Mouse (Mus musculus) heart, embryonic 14.5 days (tissue): ENCODE data around the gene Id2. TPM values are rescaled to one million over a fixed set of nuclear protein-coding genes. Genes with fewer than 3 reads are reported as not detected.
A peak's percentile ranks its signal among the peaks of the same experiment; 100 is the strongest.

Experiments
- ATAC-seq: fragments of 200-750 bp; cut with Nextera tagmentation; 2 replicates; pipeline ENCODE4 v1.8.0; 2017; ENCODE audit warnings: low read depth, moderate TSS enrichment; ENCODE audit not compliant: insufficient number of reproducible peaks, insufficient read depth, low FRiP score
- H3K27ac ChIP-seq, 2 experiments: fragments of 200-500 bp in 1 of 2; fragments of 300-500 bp in 1 of 2; sonication (generic) in 1 of 2; replicated peaks in 1 of 2; 2 replicates each; pipeline ENCODE4 v1.5.1; 2012 to 2014; ENCODE audit warnings: low read depth in 2 of 2, low read length in 2 of 2, control low read depth in 1 of 2, mild to moderate bottlenecking in 1 of 2, mixed read lengths in 1 of 2; ENCODE audit not compliant: control insufficient read depth in 1 of 2, insufficient read depth in 1 of 2
- H3K27me3 ChIP-seq: fragments of 300-500 bp; sonication (generic); 2 replicates; pipeline ENCODE4 v1.6.1; 2014; ENCODE audit warnings: mild to moderate bottlenecking, low read length, control low read depth; ENCODE audit not compliant: control insufficient read depth, insufficient read depth
- H3K36me3 ChIP-seq: fragments of 300-500 bp; sonication (generic); 2 replicates; pipeline ENCODE4 v1.6.1; 2014; ENCODE audit warnings: mild to moderate bottlenecking, control low read depth, low read length, mixed read lengths; ENCODE audit not compliant: control insufficient read depth, insufficient read depth
- H3K4me1 ChIP-seq, 2 experiments: fragments of 200-500 bp in 1 of 2; fragments of 300-500 bp in 1 of 2; sonication (generic) in 1 of 2; 2 replicates each; pipeline ENCODE4 v1.6.1; 2012 to 2014; ENCODE audit warnings: low read length in 2 of 2, control low read depth in 1 of 2, mixed read lengths in 1 of 2; ENCODE audit not compliant: control insufficient read depth in 2 of 2, insufficient read depth in 2 of 2
- H3K4me2 ChIP-seq: fragments of 300-500 bp; sonication (generic); 2 replicates; pipeline ENCODE4 v1.6.1; 2014; ENCODE audit warnings: mild to moderate bottlenecking, low read length
- H3K4me3 ChIP-seq, 2 experiments: fragments of 200-500 bp in 1 of 2; fragments of 300-500 bp in 1 of 2; sonication (generic) in 1 of 2; 2 replicates each; pipeline ENCODE4 v1.5.1; 2012 to 2014; ENCODE audit warnings: low read length in 2 of 2, mild to moderate bottlenecking in 2 of 2, control low read depth in 1 of 2, low read depth in 1 of 2, moderate library complexity in 1 of 2; ENCODE audit not compliant: control insufficient read depth in 1 of 2, insufficient read depth in 1 of 2
- H3K9ac ChIP-seq: fragments of 300-500 bp; sonication (generic); 2 replicates; pipeline ENCODE4 v1.6.1; 2014; ENCODE audit warnings: mild to moderate bottlenecking, low read length
- H3K9me3 ChIP-seq: fragments of 300-500 bp; sonication (generic); 2 replicates; pipeline ENCODE4 v1.6.1; 2016; ENCODE audit warnings: low read length, control low read depth; ENCODE audit not compliant: control insufficient read depth
- WGBS: fragments of 180-500 bp; shearing (Covaris S2); extraction: QIAGEN DNeasy Blood & Tissue Kit; methylation state at CpG from one replicate; pipeline ENCODE4 v1.1.7; 2014; 5-methylcytosine and 5-hydroxymethylcytosine counted together
- polyA plus RNA-seq: library from polyadenylated mRNA; unstranded; fragments of >200 nt; fragmentation: Nextera tagmentation; extraction: Ambion mirVana; gene quantifications from 2 replicates; pipeline ENCODE4 v1.2.1, GENCODE M21; 2014

Id2 gene
- polyA plus RNA-seq, 1 experiment from 2014 or later = 295 TPM

- Histone ChIP-seq H3K27me3 (no peaks in the 10 kb centered on the region), H3K9me3 (no peaks in the 10 kb centered on the region), H3K36me3 (peaks cover 6% of the 10 kb centered on the region; the same call in 1 of the 2 replicates), H3K4me2 (peak overlapping the region; percentile 94), H3K4me1 (peaks cover 18 to 28% of the 10 kb centered on the region in 2 experiments), H3K9ac (peak overlapping the region; percentile 87), H3K27ac (peak overlapping the region; percentile 55 to 76), H3K4me3 (peak overlapping the region; percentile 69 to 81)
- WGBS = under 1% methylated on average over 22 of the region's 22 CpGs
- ATAC-seq = no peak
Observed at GRCm38 (mm10) chr12:25094621-25095521, 2.1 kb downstream of the Id2 start.

GRCm38 (mm10) chr12:25093241-25093774, 3.6 kb downstream of the Id2 start:
- peak overlapping the region; percentile 94 for H3K4me2 ChIP-seq
- ATAC-seq = no peak
- H3K9me3 ChIP-seq = no peaks in the 10 kb centered on the region
- peak overlapping the region; percentile 53 to 61 for H3K27ac ChIP-seq
- WGBS = 18% methylated on average over 11 of the region's 11 CpGs
- H3K4me3 ChIP-seq = peak overlapping the region; percentile 39 to 45
- H3K9ac ChIP-seq = peak overlapping the region; percentile 73
- H3K4me1 ChIP-seq = peaks cover 20 to 37% of the 10 kb centered on the region in 2 experiments
- H3K36me3 ChIP-seq = peaks cover 6% of the 10 kb centered on the region; the same call in 1 of the 2 replicates
- H3K27me3 ChIP-seq = no peaks in the 10 kb centered on the region

- H3K4me2 ChIP-seq = peak overlapping the region; percentile 94
- H3K27ac ChIP-seq = peak overlapping the region; percentile 53 to 61; a peak in 3 of 4 replicates
- H3K4me3 ChIP-seq = peak overlapping the region; percentile 39 to 45
- 1% methylated on average over 17 of the region's 17 CpGs for WGBS
- peaks cover 6% of the 10 kb centered on the region; the same call in 1 of the 2 replicates for H3K36me3 ChIP-seq
- H3K27me3 ChIP-seq = no peaks in the 10 kb centered on the region
- no peak for ATAC-seq
- H3K4me1 ChIP-seq = peaks cover 17 to 33% of the 10 kb centered on the region in 2 experiments
- H3K9me3 ChIP-seq = no peaks in the 10 kb centered on the region
- H3K9ac ChIP-seq = peak overlapping the region; percentile 73
Observed at GRCm38 (mm10) chr12:25092751-25093211, 4.2 kb downstream of the Id2 start.

- no peaks in the 10 kb centered on the region for H3K27me3 ChIP-seq
Observed at GRCm38 (mm10) chr12:25092027-25092704, 4.8 kb downstream of the Id2 start.

GRCm38 (mm10) chr12:25089433-25089832, 7.5 kb downstream of the Id2 start:
- Histone ChIP-seq H3K9ac (no peak overlapping the region), H3K4me1 (peaks cover 13 to 28% of the 10 kb centered on the region in 2 experiments), H3K27me3 (no peaks in the 10 kb centered on the region), H3K9me3 (no peaks in the 10 kb centered on the region), H3K36me3 (peaks cover 6% of the 10 kb centered on the region; the same call in 1 of the 2 replicates), H3K27ac (no peak overlapping the region), H3K4me3 (no peak overlapping the region), H3K4me2 (no peak overlapping the region)
- ATAC-seq = no peak
- WGBS = 18% methylated on average over 1 of the region's 1 CpGs

More at GRCm38 (mm10) chr12:25092027-25092704, 4.8 kb downstream of the Id2 start:
- Histone ChIP-seq H3K4me2 (peak overlapping the region; percentile 94), H3K27ac (peak overlapping the region; percentile 61 to 66; a peak in 3 of 4 replicates), H3K9ac (peak overlapping the region; percentile 73), H3K9me3 (no peaks in the 10 kb centered on the region), H3K36me3 (peaks cover 6% of the 10 kb centered on the region; the same call in 1 of the 2 replicates), H3K4me1 (peaks cover 12 to 28% of the 10 kb centered on the region in 2 experiments), H3K4me3 (peak overlapping the region; percentile 39 to 45)
- WGBS = 10% methylated on average over 25 of the region's 25 CpGs
- peak; percentile 44 for ATAC-seq

- Histone ChIP-seq H3K27me3 (no peaks in the 10 kb centered on the region), H3K27ac (no peak overlapping the region), H3K4me2 (no peak overlapping the region), H3K9me3 (no peaks in the 10 kb centered on the region), H3K4me3 (no peak overlapping the region), H3K9ac (no peak overlapping the region), H3K36me3 (no peaks in the 10 kb centered on the region), H3K4me1 (peaks cover 14 to 35% of the 10 kb centered on the region in 2 experiments)
- no peak for ATAC-seq
- WGBS = 48% methylated on average over 4 of the region's 4 CpGs
Observed at GRCm38 (mm10) chr12:25086966-25087365, 10.0 kb downstream of the Id2 start.
